Mouse (Mus musculus) ovary, postnatal 14 days (tissue): ENCODE measurements around the gene Ubac2.
"Not testable (repeated sequence)": the region's sequence is repeated elsewhere in the genome, so short reads cannot be mapped to it uniquely, and the experiment has no call there.

Experiments
- DNase-seq: peaks from one replicate; pipeline ENCODE4 v3.0.0; 2022; ENCODE audit warnings: low spot score

Gene Ubac2

GRCm38 (mm10) chr14:121878176-121878858, at the start of gene Ubac2:
TSS of gene Ubac2 (plus strand) at chr14:121878620.
- DNase-seq = peak; percentile 95

- DNase-seq = no peak
Measured at GRCm38 (mm10) chr14:121829816-121830442, 48.5 kb upstream of the Ubac2 start.

GRCm38 (mm10) chr14:121833001-121833520, 45.4 kb upstream of the Ubac2 start:
- no peak for DNase-seq

- DNase-seq = no peak
Measured at GRCm38 (mm10) chr14:121838161-121838560, 40.3 kb upstream of the Ubac2 start.

- DNase-seq = no peak
Measured at GRCm38 (mm10) chr14:121840217-121840616, 38.2 kb upstream of the Ubac2 start.

GRCm38 (mm10) chr14:121844486-121844885, 33.9 kb upstream of the Ubac2 start:
- DNase-seq = no peak

- DNase-seq = no peak
Measured at GRCm38 (mm10) chr14:121851231-121851630, 27.2 kb upstream of the Ubac2 start.

- DNase-seq = no peak
Measured at GRCm38 (mm10) chr14:121852531-121852930, 25.9 kb upstream of the Ubac2 start.

- peak; percentile 66 for DNase-seq
Measured at GRCm38 (mm10) chr14:121865162-121865561, 13.3 kb upstream of the Ubac2 start.

- DNase-seq = no peak
Measured at GRCm38 (mm10) chr14:121866574-121866973, 11.8 kb upstream of the Ubac2 start.

- no peak for DNase-seq
Measured at GRCm38 (mm10) chr14:121869111-121869510, 9.3 kb upstream of the Ubac2 start.

GRCm38 (mm10) chr14:121872760-121873159, 5.7 kb upstream of the Ubac2 start:
- DNase-seq = no peak

GRCm38 (mm10) chr14:121873172-121873571, 5.2 kb upstream of the Ubac2 start:
- DNase-seq = no peak

- no peak for DNase-seq
Measured at GRCm38 (mm10) chr14:121873646-121874045, 4.8 kb upstream of the Ubac2 start.

- not testable (repeated sequence) for DNase-seq
Measured at GRCm38 (mm10) chr14:121876190-121876589, 2.2 kb upstream of the Ubac2 start.

- DNase-seq = no peak
Measured at GRCm38 (mm10) chr14:121876860-121877259, 1.6 kb upstream of the Ubac2 start.

GRCm38 (mm10) chr14:121877640-121878039, 780 bp upstream of the Ubac2 start:
- no peak for DNase-seq

- no peak for DNase-seq
Measured at GRCm38 (mm10) chr14:121878859-121879206, 413 bp downstream of the Ubac2 start.

GRCm38 (mm10) chr14:121879266-121879840, 933 bp downstream of the Ubac2 start:
- no peak for DNase-seq

GRCm38 (mm10) chr14:121881211-121881610, 2.8 kb downstream of the Ubac2 start:
- DNase-seq = no peak

- peak; percentile 21 for DNase-seq
Measured at GRCm38 (mm10) chr14:121884150-121884797, 5.9 kb downstream of the Ubac2 start.

GRCm38 (mm10) chr14:121893747-121894146, 15.3 kb downstream of the Ubac2 start:
- no peak for DNase-seq
